Mouse (Mus musculus) small intestine, adult 2 months (tissue): ENCODE measurements around the gene Egln2.

ENCODE experiments used
- CTCF ChIP-seq: fragments of 200-500 bp; IDR thresholded peaks from 2 replicates; pipeline ENCODE4 v1.5.1; 2012; ENCODE audit warnings: low read depth, mild to moderate bottlenecking, control low read depth, inconsistent platforms, low read length, moderate library complexity, mixed read lengths; ENCODE audit not compliant: insufficient replicate concordance, insufficient read length; ENCODE audit errors: extremely low read depth
- POLR2A ChIP-seq: fragments of 200-500 bp; IDR thresholded peaks from 2 replicates; pipeline ENCODE4 v1.6.1; 2012; ENCODE audit warnings: low read depth, mild to moderate bottlenecking, control low read depth, inconsistent platforms, low read length, moderate library complexity

DNA sequence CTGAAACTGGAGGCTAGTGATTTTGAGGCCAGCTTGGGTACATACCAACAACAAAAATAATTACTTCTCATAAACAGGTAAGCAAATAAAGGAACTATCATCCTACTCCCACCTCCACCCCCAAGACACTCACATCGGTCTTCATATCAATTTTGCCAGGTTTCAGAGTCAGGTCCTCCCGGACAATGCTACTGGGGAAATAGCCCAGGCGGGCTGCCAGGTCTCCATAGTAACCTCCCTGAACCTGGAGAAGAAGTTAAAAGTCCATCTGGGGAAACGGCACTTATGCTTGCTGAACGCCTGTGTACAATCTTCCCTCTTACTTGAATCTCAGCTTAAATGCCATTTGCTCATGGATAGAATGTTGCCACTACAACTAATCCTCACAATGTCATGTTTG is 13.4 kb upstream of the Egln2 start:
- no peak for TF ChIP-seq POLR2A
- no peak for TF ChIP-seq CTCF
